ENCODE assay signal across 8 mouse cellular contexts in genomic region chr4:40971744-40972143, GRCm38 (mm10). TPM values are rescaled to one million over a fixed set of nuclear protein-coding genes. Genes with fewer than 3 reads are reported as not detected.
DNase-seq lines count a peak whose midpoint lies in the region; ATAC-seq and TF ChIP-seq lines count a peak whose summit lies in the region.

No protein-coding gene starts in this region.

- H3K4me2 ChIP-seq in CH12.LX (ENCODE audit: insufficient read depth, low read depth, poor library complexity, severe bottlenecking): peak overlapping the region; percentile 66
- peak overlapping the region; percentile 81 for H3K4me2 ChIP-seq in heart, embryonic 15.5 days
- H3K4me2 ChIP-seq in limb, embryonic 12.5 days: peak overlapping the region; percentile 75
- H3K4me2 ChIP-seq in midbrain, embryonic 12.5 days (replicated peaks): peak overlapping the region; percentile 85

- H3K4me3 ChIP-seq in CH12.LX (replicated peaks in 1 of 3; ENCODE audit: low read depth in 2 of 3, low read length in 2 of 3, poor library complexity in 1 of 3): peak overlapping the region; percentile 81 to 97 (median 91)
- H3K4me3 ChIP-seq in heart, embryonic 15.5 days: peak overlapping the region; percentile 85
- H3K4me3 ChIP-seq in limb, embryonic 12.5 days (replicated peaks): peak overlapping the region; percentile 94
- H3K4me3 ChIP-seq in midbrain, embryonic 12.5 days: peak overlapping the region; percentile 97
- H3K4me3 ChIP-seq in testis, adult 2 months (ENCODE audit: control insufficient read depth, low read depth, low read length): peak overlapping the region; percentile 99

- no peak for TF ChIP-seq EP300 in CH12.LX (IDR thresholded peaks at IDR 0.05; ENCODE audit: low read length)

- 24% methylated on average over 13 of the region's 13 CpGs for WGBS in heart, embryonic 15.5 days
- 28% methylated on average over 13 of the region's 13 CpGs for WGBS in limb, embryonic 12.5 days
- WGBS in midbrain, embryonic 12.5 days: 24% methylated on average over 13 of the region's 13 CpGs

- in situ Hi-C loops in CH12.LX (cut with MboI; ENCODE audit: low pct_ligation_motif_present, low pct_unique_long_range_greater_than_20kb, low sequenced_read_pairs): no loop called here

- peak; percentile 56 for ATAC-seq in common myeloid progenitor, adult 5-6 weeks (replicated peaks; ENCODE audit: low read depth, poor library complexity, severe bottlenecking)
- no peak for ATAC-seq in heart, embryonic 15.5 days (replicated peaks; ENCODE audit: insufficient number of reproducible peaks, insufficient read depth, low FRiP score, low read depth)
- no peak for ATAC-seq in limb, embryonic 12.5 days (ENCODE audit: insufficient number of reproducible peaks, insufficient read depth, low FRiP score, low TSS enrichment, low read depth)
- no peak for ATAC-seq in midbrain, embryonic 12.5 days (ENCODE audit: low FRiP score, low read depth)

- peaks cover 60% of the 10 kb centered on the region for H3K79me2 ChIP-seq in CH12.LX (replicated peaks; ENCODE audit: control insufficient read depth, extremely low read depth, insufficient read depth, poor library complexity, severe bottlenecking)

- no peak overlapping the region for H3K27ac ChIP-seq in CH12.LX (ENCODE audit: insufficient read depth, low read depth)
- peak overlapping the region; percentile 95 for H3K27ac ChIP-seq in heart, embryonic 15.5 days
- H3K27ac ChIP-seq in limb, embryonic 12.5 days: no peak overlapping the region; the same call in 1 of the 2 replicates
- no peak overlapping the region for H3K27ac ChIP-seq in midbrain, embryonic 12.5 days (replicated peaks)
- H3K27ac ChIP-seq in testis, adult 2 months (ENCODE audit: control insufficient read depth, insufficient read depth, low read depth, low read length): peak overlapping the region; percentile 96

- no peak; the same call in none of the 2 replicates for TF ChIP-seq RAD21 in CH12.LX (IDR thresholded peaks at IDR 0.05; ENCODE audit: low read depth, low read length)

- DNase-seq in A20 (ENCODE audit: low read depth, low spot score): peak; percentile 89
- DNase-seq in CH12.LX (ENCODE audit: extremely low read depth): peak; percentile 81
- DNase-seq in layer of hippocampus, adult 9-11 months: no peak

- H3K36me3 ChIP-seq in CH12.LX (replicated peaks in 1 of 2; ENCODE audit: control insufficient read depth in 1 of 2, insufficient read depth in 1 of 2, low read length in 1 of 2): peaks cover 8 to 50% of the 10 kb centered on the region in 2 experiments
- peaks cover 6% of the 10 kb centered on the region for H3K36me3 ChIP-seq in heart, embryonic 15.5 days
- peaks cover 28% of the 10 kb centered on the region for H3K36me3 ChIP-seq in limb, embryonic 12.5 days
- peaks cover 15% of the 10 kb centered on the region for H3K36me3 ChIP-seq in midbrain, embryonic 12.5 days
- no peaks in the 10 kb centered on the region for H3K36me3 ChIP-seq in testis, adult 2 months (ENCODE audit: control insufficient read depth, insufficient read depth, low read length)

- TF ChIP-seq CTCF in CH12.LX (conservative IDR thresholded peaks at IDR 0.05 in 1 of 2, IDR thresholded peaks at IDR 0.05 in 1 of 2; ENCODE audit: low read depth in 2 of 2, low read length in 2 of 2): peak; percentile 77
- peak; percentile 81; the same call in 1 of the 2 replicates for TF ChIP-seq CTCF in testis, adult 2 months (IDR thresholded peaks at IDR 0.05; ENCODE audit: control insufficient read depth, insufficient read depth, insufficient replicate concordance, low read depth, low read length)

- H3K4me1 ChIP-seq in CH12.LX (ENCODE audit: control insufficient read depth in 1 of 2, insufficient read depth in 2 of 2): peaks cover 13 to 52% of the 10 kb centered on the region in 2 experiments
- peaks cover 25% of the 10 kb centered on the region for H3K4me1 ChIP-seq in heart, embryonic 15.5 days (replicated peaks)
- peaks cover 18% of the 10 kb centered on the region for H3K4me1 ChIP-seq in limb, embryonic 12.5 days (replicated peaks)
- peaks cover 14% of the 10 kb centered on the region for H3K4me1 ChIP-seq in midbrain, embryonic 12.5 days
- peaks cover 7% of the 10 kb centered on the region for H3K4me1 ChIP-seq in testis, adult 2 months (ENCODE audit: control insufficient read depth, insufficient read depth, low read length)

- H3K27me3 ChIP-seq in CH12.LX (replicated peaks): no peaks in the 10 kb centered on the region
- H3K27me3 ChIP-seq in heart, embryonic 15.5 days: no peaks in the 10 kb centered on the region
- H3K27me3 ChIP-seq in limb, embryonic 12.5 days: no peaks in the 10 kb centered on the region
- no peaks in the 10 kb centered on the region for H3K27me3 ChIP-seq in midbrain, embryonic 12.5 days
- H3K27me3 ChIP-seq in testis, adult 2 months (ENCODE audit: control insufficient read depth, insufficient read depth, low read length): no peaks in the 10 kb centered on the region

- TF ChIP-seq POLR2A in CH12.LX (IDR thresholded peaks at IDR 0.05; ENCODE audit: low read depth, low read length): no peak
- TF ChIP-seq POLR2A in testis, adult 2 months (IDR thresholded peaks at IDR 0.05; ENCODE audit: control insufficient read depth, low read depth, low read length): no peak

- dilution Hi-C loops in CH12.LX (cut with MboI; ENCODE audit: extremely low pct_ligation_motif_present, extremely low pct_unique_long_range_greater_than_20kb, low sequenced_read_pairs): no loop called here

- H3K9me3 ChIP-seq in CH12.LX (replicated peaks; ENCODE audit: low read length): no peaks in the 10 kb centered on the region
- H3K9me3 ChIP-seq in heart, embryonic 15.5 days (replicated peaks): no peaks in the 10 kb centered on the region
- H3K9me3 ChIP-seq in limb, embryonic 12.5 days: no peaks in the 10 kb centered on the region
- no peaks in the 10 kb centered on the region for H3K9me3 ChIP-seq in midbrain, embryonic 12.5 days

- H3K9ac ChIP-seq in CH12.LX (ENCODE audit: insufficient read depth, low read depth): peak overlapping the region; percentile 69
- H3K9ac ChIP-seq in heart, embryonic 15.5 days: peak overlapping the region; percentile 84
- no peak overlapping the region for H3K9ac ChIP-seq in limb, embryonic 12.5 days (replicated peaks)
- peak overlapping the region; percentile 91 for H3K9ac ChIP-seq in midbrain, embryonic 12.5 days (replicated peaks)

TF ChIP-seq in CH12.LX, 34 proteins besides CTCF, POLR2A, EP300 and RAD21 (continues in another document):
- TF ChIP-seq MXI1 (IDR thresholded peaks at IDR 0.05; ENCODE audit: low read depth, low read length): peak; percentile 98
- TF ChIP-seq ZC3H11A (IDR thresholded peaks at IDR 0.05; ENCODE audit: low read depth, low read length): no peak
- TF ChIP-seq HCFC1 (IDR thresholded peaks at IDR 0.05; ENCODE audit: low read depth, low read length): peak; percentile 39; the same call in 1 of the 2 replicates
- TF ChIP-seq SIN3A (IDR thresholded peaks at IDR 0.05; ENCODE audit: low read length): peak; percentile 95
- peak; percentile 45 for TF ChIP-seq SMC3 (IDR thresholded peaks at IDR 0.05; ENCODE audit: low read depth, low read length)
- TF ChIP-seq BHLHE40 (IDR thresholded peaks at IDR 0.05; ENCODE audit: low read depth, low read length): peak; percentile 97
- no peak for TF ChIP-seq USF1 (IDR thresholded peaks at IDR 0.05; ENCODE audit: low read depth, low read length)
- TF ChIP-seq GABPA (IDR thresholded peaks at IDR 0.05; ENCODE audit: insufficient replicate concordance, low read depth, low read length): no peak
- TF ChIP-seq ZNF384 (IDR thresholded peaks at IDR 0.05; ENCODE audit: low read depth, low read length): peak; percentile 94
- no peak for TF ChIP-seq MAFK (IDR thresholded peaks at IDR 0.05; ENCODE audit: insufficient replicate concordance, low read length)

RNA-seq across cellular contexts. Expression of gene Nfx1, which starts 1.0 kb away (rescaled TPM):
- total RNA-seq in CH12.LX (2012; rRNA removed) (53.7 and 55.5 TPM in 2 replicates), CH12.LX (2014; rRNA removed) (70.5 and 75.2 TPM in 2 replicates)
- polyA plus RNA-seq in CH12.LX (2012; ENCODE audit: insufficient read length, low read depth): 87.0 and 89.8 TPM in 2 replicates
- 61.8 and 74.7 TPM in 2 replicates for total RNA-seq in common myeloid progenitor, adult 5-6 weeks (2017)
- polyA plus RNA-seq in heart, embryonic 15.5 days (2015; fragmentation: Nextera tagmentation; extraction: Ambion mirVana): 45.2 and 57.4 TPM in 2 replicates
- 103 and 106 TPM in 2 replicates for polyA plus RNA-seq in limb, embryonic 12.5 days (2016; fragmentation: Nextera tagmentation; extraction: Ambion mirVana)
- polyA plus RNA-seq in midbrain, embryonic 12.5 days (2016; fragmentation: Nextera tagmentation; extraction: Ambion mirVana): 102 and 104 TPM in 2 replicates
- 28.2 and 29.5 TPM in 2 replicates for polyA plus RNA-seq in testis, adult 2 months (2012; rRNA removed)

RNA-seq across cellular contexts. Expression of gene Chmp5, which starts 23.5 kb away (rescaled TPM):
- total RNA-seq in CH12.LX (2012; rRNA removed): 51.6 and 53.0 TPM in 2 replicates
- 86.7 and 88.1 TPM in 2 replicates for total RNA-seq in CH12.LX (2014; rRNA removed)
- 43.6 and 45.9 TPM in 2 replicates for polyA plus RNA-seq in CH12.LX (2012; ENCODE audit: insufficient read length, low read depth)
- total RNA-seq in common myeloid progenitor, adult 5-6 weeks (2017): 75.3 and 77.6 TPM in 2 replicates
- polyA plus RNA-seq in heart, embryonic 15.5 days (2015; fragmentation: Nextera tagmentation; extraction: Ambion mirVana): 73.8 and 73.9 TPM in 2 replicates
- 101 and 105 TPM in 2 replicates for polyA plus RNA-seq in limb, embryonic 12.5 days (2016; fragmentation: Nextera tagmentation; extraction: Ambion mirVana)
- polyA plus RNA-seq in midbrain, embryonic 12.5 days (2016; fragmentation: Nextera tagmentation; extraction: Ambion mirVana): 152 and 158 TPM in 2 replicates
- 18.0 and 19.0 TPM in 2 replicates for polyA plus RNA-seq in testis, adult 2 months (2012; rRNA removed)

RNA-seq across cellular contexts. Expression of gene Bag1, which starts 23.6 kb away (rescaled TPM):
- total RNA-seq in CH12.LX (2012; rRNA removed) (105 and 123 TPM in 2 replicates), CH12.LX (2014; rRNA removed) (149 and 190 TPM in 2 replicates)
- polyA plus RNA-seq in CH12.LX (2012; ENCODE audit: insufficient read length, low read depth): 161 and 193 TPM in 2 replicates
- total RNA-seq in common myeloid progenitor, adult 5-6 weeks (2017): 380 and 459 TPM in 2 replicates
- 179 and 181 TPM in 2 replicates for polyA plus RNA-seq in heart, embryonic 15.5 days (2015; fragmentation: Nextera tagmentation; extraction: Ambion mirVana)
- polyA plus RNA-seq in limb, embryonic 12.5 days (2016; fragmentation: Nextera tagmentation; extraction: Ambion mirVana): 229 and 239 TPM in 2 replicates
- polyA plus RNA-seq in midbrain, embryonic 12.5 days (2016; fragmentation: Nextera tagmentation; extraction: Ambion mirVana): 218 and 219 TPM in 2 replicates
- 229 and 254 TPM in 2 replicates for polyA plus RNA-seq in testis, adult 2 months (2012; rRNA removed)

RNA-seq across cellular contexts. Expression of gene Spink4, which starts 51.9 kb away (rescaled TPM):
- not detected in 2 replicates for total RNA-seq in CH12.LX (2012; rRNA removed)
- not detected in 2 replicates for total RNA-seq in CH12.LX (2014; rRNA removed)
- not detected in 2 replicates for polyA plus RNA-seq in CH12.LX (2012; ENCODE audit: insufficient read length, low read depth)
- not detected in 2 replicates for total RNA-seq in common myeloid progenitor, adult 5-6 weeks (2017)
- polyA plus RNA-seq in heart, embryonic 15.5 days (2015; fragmentation: Nextera tagmentation; extraction: Ambion mirVana): 4.8 and 8.2 TPM in 2 replicates
- polyA plus RNA-seq in limb, embryonic 12.5 days (2016; fragmentation: Nextera tagmentation; extraction: Ambion mirVana): not detected in 2 replicates
- polyA plus RNA-seq in midbrain, embryonic 12.5 days (2016; fragmentation: Nextera tagmentation; extraction: Ambion mirVana): not detected in 2 replicates
- 5.1 and 11.1 TPM in 2 replicates for polyA plus RNA-seq in testis, adult 2 months (2012; rRNA removed)

Comparison
In these comparisons a context has a peak if more than half of its experiments do, and no peak if none do; other contexts are left out.
1. H3K27ac ChIP-seq: peak in heart, embryonic 15.5 days (single experiment) and testis, adult 2 months (single experiment); none in CH12.LX (single experiment), limb, embryonic 12.5 days (single experiment) and midbrain, embryonic 12.5 days (single experiment).
2. Peak in every context shown above with its lines, with median percentiles within 50 percentile points of each other: H3K4me2 ChIP-seq and H3K4me3 ChIP-seq.